Mouse (Mus musculus): ENCODE results near the gene Kcnh1.

Kcnh1 gene

GRCm38 (mm10) chr1:192454981-192455380 is 264.4 kb downstream of the Kcnh1 start:
- peak; percentile 77 for DNase-seq (ENCODE audit: low read depth, low spot score)

- no peak for DNase-seq (ENCODE audit: low read depth, low spot score)
Measured at GRCm38 (mm10) chr1:192457037-192457436, 266.5 kb downstream of the Kcnh1 start.

- DNase-seq (ENCODE audit: low read depth, low spot score) = peak; percentile 56
Measured at GRCm38 (mm10) chr1:192457526-192458206, 267.1 kb downstream of the Kcnh1 start.

GRCm38 (mm10) chr1:192463732-192464131 is 273.2 kb downstream of the Kcnh1 start:
- no peak for DNase-seq (ENCODE audit: low read depth, low spot score)

GRCm38 (mm10) chr1:192472366-192472765 is 281.8 kb downstream of the Kcnh1 start:
- DNase-seq (ENCODE audit: low read depth, low spot score) = peak; percentile 71

GRCm38 (mm10) chr1:192473134-192473533 is 282.6 kb downstream of the Kcnh1 start:
- DNase-seq (ENCODE audit: low read depth, low spot score) = no peak

DNA sequence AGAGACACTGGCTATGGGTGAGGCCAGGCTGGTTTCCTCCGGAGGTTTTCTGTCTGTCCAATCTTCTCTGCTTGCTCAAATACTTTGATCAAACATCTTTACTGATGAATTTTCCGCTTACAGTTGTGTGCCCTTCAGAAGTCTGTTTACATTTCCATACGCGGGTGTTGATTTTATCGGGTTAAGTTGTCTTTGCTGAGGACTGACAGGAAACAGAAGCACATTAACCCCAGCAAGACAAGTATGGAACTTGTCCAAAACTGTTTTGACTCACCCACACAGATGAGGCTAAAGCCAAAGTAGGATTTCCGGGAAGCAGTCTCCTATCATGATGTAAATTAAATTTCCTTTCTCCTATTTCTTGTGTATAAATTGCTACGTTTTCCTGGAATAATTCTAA is 286.1 kb downstream of the Kcnh1 start:
- DNase-seq (ENCODE audit: low read depth, low spot score) = no peak

GRCm38 (mm10) chr1:192477556-192477955 is 287.0 kb downstream of the Kcnh1 start:
- DNase-seq (ENCODE audit: low read depth, low spot score) = peak; percentile 5

DNA sequence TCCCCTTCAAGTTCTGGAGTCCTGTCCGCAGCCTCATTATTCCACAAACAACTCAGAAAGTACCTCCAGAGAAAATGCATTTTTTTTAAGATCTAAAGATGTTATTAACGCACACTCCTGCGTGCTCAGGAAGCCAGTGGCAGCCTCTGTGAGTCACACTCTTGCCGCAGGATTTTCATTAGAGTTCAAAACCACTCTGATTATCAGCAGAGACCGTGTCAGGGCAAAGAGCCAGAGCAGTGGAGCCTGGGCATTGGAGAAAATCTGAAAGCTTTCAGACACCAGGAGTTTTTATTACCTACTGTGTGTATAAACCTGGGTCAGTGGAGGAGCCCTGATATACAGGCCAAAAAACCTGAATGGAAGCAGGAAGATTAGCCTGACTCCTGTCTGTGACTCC is 287.6 kb downstream of the Kcnh1 start:
- DNase-seq (ENCODE audit: low read depth, low spot score) = no peak

GRCm38 (mm10) chr1:192480072-192480784 is 289.7 kb downstream of the Kcnh1 start:
- no peak for DNase-seq (ENCODE audit: low read depth, low spot score)

- no peak for DNase-seq (ENCODE audit: low read depth, low spot score)
Measured at GRCm38 (mm10) chr1:192481446-192481845, 290.9 kb downstream of the Kcnh1 start.

DNA sequence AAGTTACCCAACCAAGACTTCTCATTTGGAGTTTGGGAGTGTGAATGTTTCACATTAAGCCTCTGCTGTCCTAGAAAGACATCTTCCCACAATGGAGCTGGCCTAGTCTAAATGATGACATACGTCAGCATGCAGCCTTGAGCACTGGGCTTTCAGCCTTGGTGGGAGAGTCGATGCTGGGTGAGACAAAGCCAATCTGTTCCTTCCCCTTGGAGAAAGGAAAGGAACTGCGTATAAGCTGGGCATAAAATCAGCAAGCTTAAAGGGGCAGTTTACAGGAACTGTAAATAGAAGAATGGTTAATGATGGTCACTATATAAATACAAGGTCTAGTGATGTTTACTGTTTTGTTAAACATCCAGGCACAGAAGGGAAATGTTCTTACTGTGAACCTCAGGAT is 294.5 kb downstream of the Kcnh1 start:
- no peak for DNase-seq (ENCODE audit: low read depth, low spot score)

GRCm38 (mm10) chr1:192487571-192487970 is 297.0 kb downstream of the Kcnh1 start:
- DNase-seq (ENCODE audit: low read depth, low spot score) = no peak

GRCm38 (mm10) chr1:192489908-192490825 is 299.6 kb downstream of the Kcnh1 start:
- DNase-seq (ENCODE audit: low read depth, low spot score) = no peak

DNA sequence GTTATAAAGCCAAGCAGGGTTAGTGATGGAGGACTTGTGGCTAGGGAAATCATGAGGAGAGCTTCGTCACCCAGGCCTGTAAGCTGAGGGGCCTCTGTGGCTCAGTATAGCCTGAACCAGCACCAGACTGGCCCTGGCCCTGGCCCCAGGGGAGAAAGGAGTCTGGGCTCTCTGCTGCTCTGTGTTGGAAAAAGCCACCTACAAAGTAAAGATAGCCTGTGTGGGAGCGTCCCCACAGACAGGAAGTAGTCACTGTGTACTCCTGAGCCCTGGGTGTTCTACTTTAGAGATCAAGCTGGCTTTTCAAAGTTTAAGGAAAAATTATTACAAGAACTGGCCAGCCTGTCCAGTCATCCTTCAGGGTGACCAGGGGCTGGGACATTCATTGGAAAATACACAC is 306.9 kb downstream of the Kcnh1 start:
- no peak for DNase-seq (ENCODE audit: low read depth, low spot score)

- no peak for DNase-seq (ENCODE audit: low read depth, low spot score)
Measured at GRCm38 (mm10) chr1:192502016-192502415, 311.4 kb downstream of the Kcnh1 start.

- no peak for DNase-seq (ENCODE audit: low read depth, low spot score)
Measured at GRCm38 (mm10) chr1:192502835-192503234, 312.3 kb downstream of the Kcnh1 start.

- DNase-seq (ENCODE audit: low read depth, low spot score) = no peak
Measured at GRCm38 (mm10) chr1:192503651-192504050, 313.1 kb downstream of the Kcnh1 start.

- no peak for DNase-seq (ENCODE audit: low read depth, low spot score)
Measured at GRCm38 (mm10) chr1:192512821-192513220, 322.2 kb downstream of the Kcnh1 start.

GRCm38 (mm10) chr1:192515373-192515772 is 324.8 kb downstream of the Kcnh1 start:
- DNase-seq (ENCODE audit: low read depth, low spot score) = peak; percentile 51

- no peak for DNase-seq (ENCODE audit: low read depth, low spot score)
Measured at GRCm38 (mm10) chr1:192519713-192520112, 329.1 kb downstream of the Kcnh1 start.

GRCm38 (mm10) chr1:192520836-192521435 is 330.4 kb downstream of the Kcnh1 start:
- no peak for DNase-seq (ENCODE audit: low read depth, low spot score)

Measured in R1 (cell line).